Mouse (Mus musculus) skeletal muscle tissue, postnatal 0 days (tissue): ENCODE measurements around the gene Tmem40. TPM values are rescaled to one million over a fixed set of nuclear protein-coding genes. Genes with fewer than 3 reads are reported as not detected.

Source experiments
- microRNA-seq, 2 experiments: library from miRNA; unstranded; fragments of <30 nt; microRNA quantifications; one replicate each; pipeline ENCODE4; 2016
- polyA plus RNA-seq: library from polyadenylated mRNA; unstranded; fragments of >200 nt; fragmentation: Nextera tagmentation; extraction: Ambion mirVana; gene quantifications from 2 replicates; pipeline ENCODE4 v1.2.1, GENCODE M21; 2015

Gene Tmem40
- 0.74 and 4.3 TPM in 2 replicates for polyA plus RNA-seq

DNA sequence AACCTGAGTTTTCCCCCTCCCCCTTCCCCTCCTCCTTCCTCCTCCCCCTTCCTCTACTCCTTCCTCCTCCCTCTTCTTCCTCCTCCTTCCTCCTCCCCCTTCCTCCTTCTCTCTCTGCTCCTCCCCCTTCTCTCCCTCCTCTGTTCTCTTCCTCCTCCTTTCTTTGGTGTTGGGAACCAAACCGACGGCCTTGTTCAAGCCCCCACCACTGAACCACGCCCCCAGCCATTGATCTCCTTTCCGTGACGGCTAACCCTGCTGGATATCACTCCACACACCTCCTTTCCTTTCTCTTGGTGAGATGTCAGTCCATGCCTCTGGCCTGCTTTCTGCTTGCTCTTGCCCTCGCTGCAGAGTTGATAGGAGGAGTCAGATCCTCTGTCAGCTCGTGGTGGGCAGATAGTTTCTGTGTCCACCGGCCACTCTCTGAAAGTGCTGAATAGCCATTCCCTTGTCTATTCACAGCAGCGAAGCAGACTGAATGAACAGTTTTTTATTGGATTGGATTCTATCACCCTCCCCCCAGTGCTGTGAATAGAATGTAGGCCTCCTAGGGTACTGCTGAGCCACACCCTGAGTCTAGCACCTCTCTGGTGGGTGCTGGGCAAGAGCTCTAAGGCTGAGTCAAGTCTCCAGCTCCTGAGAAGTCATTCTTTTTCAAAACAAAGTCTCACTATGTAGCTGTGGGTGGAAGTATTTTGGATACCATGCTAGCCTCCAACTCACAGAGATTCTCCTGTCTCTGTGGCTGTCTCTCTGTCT lies at the start of gene Tmem40:
Tmem40 (minus strand) TSS at position 416 of the 762 bp plus-strand sequence.

DNA sequence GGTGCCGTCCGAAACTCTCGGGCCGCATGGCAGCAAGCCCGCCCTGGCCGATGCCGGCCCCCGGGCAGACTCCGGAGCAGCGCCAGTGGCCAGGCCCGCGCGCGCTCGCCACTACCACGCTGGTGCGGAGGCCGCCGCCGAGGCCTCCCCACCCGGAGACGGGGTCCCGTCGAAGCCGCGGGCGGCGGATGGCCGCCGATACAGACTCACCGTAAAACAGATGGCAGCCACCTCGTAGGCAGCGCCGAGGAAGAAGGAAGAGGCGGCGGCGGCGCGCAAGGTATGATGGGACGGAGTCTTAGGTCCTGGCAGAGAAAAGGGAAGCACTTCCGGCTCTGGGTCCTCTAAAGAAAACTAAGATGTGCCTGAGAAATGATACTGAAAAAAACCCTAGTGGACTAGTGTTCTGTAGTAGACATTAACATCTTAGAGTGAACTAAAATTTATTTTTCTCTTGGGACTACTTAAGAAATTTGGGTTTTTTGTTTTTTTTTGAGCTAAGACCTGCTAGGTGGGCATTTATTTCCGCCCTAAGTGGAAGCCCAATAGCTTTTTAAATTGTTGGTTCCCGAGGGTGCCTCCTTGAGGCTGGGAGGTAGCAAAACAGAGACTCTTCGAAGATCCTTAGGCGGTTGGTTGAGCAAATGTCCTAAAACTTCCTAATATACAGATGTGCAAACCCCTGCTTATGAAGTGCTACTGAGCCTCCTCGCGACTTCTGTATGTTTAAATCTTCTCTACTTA lies 46.5 kb upstream of the Tmem40 start, which contains the start of gene Rpl32:
Rpl32 (minus strand) TSS at position 260 of the 744 bp plus-strand sequence.

DNA sequence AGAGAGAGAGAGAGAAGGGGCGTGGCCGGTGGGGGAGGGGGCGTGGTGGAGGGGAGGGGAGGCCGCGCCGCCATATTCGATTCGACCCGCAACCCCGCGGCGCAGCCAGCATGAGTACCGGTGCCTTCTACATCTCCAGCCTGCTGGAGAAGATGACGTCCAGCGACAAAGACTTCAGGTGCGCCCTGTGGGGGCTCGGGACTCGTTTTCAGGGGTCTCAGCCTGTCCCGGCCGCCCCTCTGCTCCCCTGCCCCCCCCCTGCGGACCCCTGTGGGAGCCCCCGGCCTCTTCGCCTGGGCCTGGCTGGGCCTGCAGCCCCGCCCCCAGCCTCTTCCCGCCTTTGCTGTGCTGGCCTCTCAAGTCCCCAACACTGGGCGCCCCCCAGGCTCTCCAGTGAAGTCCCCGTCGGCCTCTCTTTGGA lies 12.3 kb upstream of the Tmem40 start, which contains the start of gene Cand2:
Cand2 (plus strand) TSS at position 38 of the 421 bp plus-strand sequence.

Small RNAs within 50 kb of the gene (microRNA-seq; reads per million reads assigned to microRNA genes)
- gene Mir7660, result 0.20 to 0.42 reads per million in 2 experiments

Other genes with a start within 250 kb of the Tmem40 start
- 13.9 and 16.0 TPM in 2 replicates for gene Tsen2, start 217.7 kb downstream of the Tmem40 start, polyA plus RNA-seq
- gene Mkrn2os, start 169.8 kb downstream of the Tmem40 start, polyA plus RNA-seq, result 0.37 and 0.44 TPM in 2 replicates
- gene Mkrn2, start 160.5 kb downstream of the Tmem40 start, polyA plus RNA-seq, result 37.8 and 42.8 TPM in 2 replicates
- 59.4 and 62.5 TPM in 2 replicates for gene Raf1, start 85.8 kb downstream of the Tmem40 start, polyA plus RNA-seq
- 38.3 and 41.7 TPM in 2 replicates for gene Cand2, start 12.1 kb upstream of the Tmem40 start, polyA plus RNA-seq
- gene Rpl32, start 46.3 kb upstream of the Tmem40 start, polyA plus RNA-seq, result 1,517 and 1,545 TPM in 2 replicates
- gene Efcab12, start 76.0 kb upstream of the Tmem40 start, polyA plus RNA-seq, result 0.12 and 0.27 TPM in 2 replicates
- 4.6 and 5.0 TPM in 2 replicates for gene Mbd4, start 91.0 kb upstream of the Tmem40 start, polyA plus RNA-seq
- 16.3 and 19.9 TPM in 2 replicates for gene Ift122, start 91.1 kb upstream of the Tmem40 start, polyA plus RNA-seq
- 0.10 and 0.29 TPM in 2 replicates for gene Rho, start 169.3 kb upstream of the Tmem40 start, polyA plus RNA-seq
- not detected in 2 replicates for gene H1foo, start 182.5 kb upstream of the Tmem40 start, polyA plus RNA-seq
- gene Plxnd1, start 232.6 kb upstream of the Tmem40 start, polyA plus RNA-seq, result 14.4 and 14.9 TPM in 2 replicates